Mouse (Mus musculus): ENCODE measurements around the gene Syt16. TPM values are rescaled to one million over a fixed set of nuclear protein-coding genes. Genes with fewer than 3 reads are reported as not detected.

The Syt16 gene
- total and polyA plus RNA-seq, 2 experiments from 2014 or later: 67.6 to 90.9 TPM

GRCm38 (mm10) chr12:74171257-74171656 lies 173.8 kb downstream of the Syt16 start:
- TF ChIP-seq CTCF (IDR thresholded peaks at IDR 0.05; ENCODE audit: low read depth): no peak
- Histone ChIP-seq H3K4me2 (ENCODE audit: low read depth, low read length) (no peak overlapping the region), H3K36me3 (ENCODE audit: insufficient read depth, low read length) (no peaks in the 10 kb centered on the region), H3K4me3 (ENCODE audit: low read length) (no peak overlapping the region), H3K9me3 (ENCODE audit: low read length) (no peaks in the 10 kb centered on the region), H3K4me1 (ENCODE audit: insufficient read depth, low read length) (no peaks in the 10 kb centered on the region; the same call in 1 of the 2 replicates), H3K27ac (no peak overlapping the region), H3K9ac (replicated peaks; ENCODE audit: low read length) (no peak overlapping the region), H3K27me3 (ENCODE audit: insufficient read depth, low read length) (no peaks in the 10 kb centered on the region)
- no peak for ATAC-seq
- WGBS: 37% methylated on average over 1 of the region's 1 CpGs
- DNase-seq (ENCODE audit: low spot score): no peak

GRCm38 (mm10) chr12:74173902-74174301 lies 176.4 kb downstream of the Syt16 start:
- no peaks in the 10 kb centered on the region for H3K36me3 ChIP-seq (ENCODE audit: insufficient read depth, low read length)
- DNase-seq (ENCODE audit: low spot score): peak; percentile 60
- H3K4me1 ChIP-seq (ENCODE audit: insufficient read depth, low read length): no peaks in the 10 kb centered on the region; the same call in 1 of the 2 replicates
- no peak overlapping the region for H3K9ac ChIP-seq (replicated peaks; ENCODE audit: low read length)
- no peak for ATAC-seq
- H3K4me3 ChIP-seq (ENCODE audit: low read length): no peak overlapping the region
- WGBS: 14% methylated on average over 3 of the region's 3 CpGs
- no peak overlapping the region for H3K27ac ChIP-seq
- H3K9me3 ChIP-seq (ENCODE audit: low read length): no peaks in the 10 kb centered on the region
- no peaks in the 10 kb centered on the region for H3K27me3 ChIP-seq (ENCODE audit: insufficient read depth, low read length)
- no peak for TF ChIP-seq CTCF (IDR thresholded peaks at IDR 0.05; ENCODE audit: low read depth)
- H3K4me2 ChIP-seq (ENCODE audit: low read depth, low read length): no peak overlapping the region

- Histone ChIP-seq H3K36me3 (ENCODE audit: insufficient read depth, low read length) (no peaks in the 10 kb centered on the region), H3K4me1 (ENCODE audit: insufficient read depth, low read length) (no peaks in the 10 kb centered on the region), H3K4me2 (ENCODE audit: low read depth, low read length) (no peak overlapping the region), H3K27me3 (ENCODE audit: insufficient read depth, low read length) (no peaks in the 10 kb centered on the region), H3K4me3 (ENCODE audit: low read length) (no peak overlapping the region), H3K9ac (replicated peaks; ENCODE audit: low read length) (no peak overlapping the region), H3K27ac (no peak overlapping the region), H3K9me3 (ENCODE audit: low read length) (no peaks in the 10 kb centered on the region)
- ATAC-seq (no peak), DNase-seq (ENCODE audit: low spot score) (no peak)
- peak; percentile 28; the same call in 1 of the 2 replicates for TF ChIP-seq CTCF (IDR thresholded peaks at IDR 0.05; ENCODE audit: low read depth)
- 79% methylated on average over 17 of the region's 17 CpGs for WGBS
These were observed 187.1 kb downstream of the Syt16 start for GRCm38 (mm10) chr12:74184596-74184995.

- DNase-seq (ENCODE audit: low spot score) (no peak), ATAC-seq (no peak)
- Histone ChIP-seq H3K36me3 (ENCODE audit: insufficient read depth, low read length) (no peaks in the 10 kb centered on the region), H3K9ac (replicated peaks; ENCODE audit: low read length) (no peak overlapping the region), H3K4me1 (ENCODE audit: insufficient read depth, low read length) (no peaks in the 10 kb centered on the region), H3K27ac (no peak overlapping the region), H3K27me3 (ENCODE audit: insufficient read depth, low read length) (no peaks in the 10 kb centered on the region), H3K4me3 (ENCODE audit: low read length) (no peak overlapping the region), H3K4me2 (ENCODE audit: low read depth, low read length) (no peak overlapping the region), H3K9me3 (ENCODE audit: low read length) (no peaks in the 10 kb centered on the region)
- TF ChIP-seq CTCF (IDR thresholded peaks at IDR 0.05; ENCODE audit: low read depth): no peak
- WGBS: 75% methylated on average over 11 of the region's 11 CpGs
These were observed 190.9 kb downstream of the Syt16 start for GRCm38 (mm10) chr12:74188243-74188785.

- no peak overlapping the region for H3K4me2 ChIP-seq (ENCODE audit: low read depth, low read length)
- H3K27me3 ChIP-seq (ENCODE audit: insufficient read depth, low read length): no peaks in the 10 kb centered on the region
- peak; percentile 23 for DNase-seq (ENCODE audit: low spot score)
- 0 out of 2 replicates have a peak, but pooled peaks have one; percentile 38 for ATAC-seq
- H3K4me1 ChIP-seq (ENCODE audit: insufficient read depth, low read length): no peaks in the 10 kb centered on the region
- TF ChIP-seq CTCF (IDR thresholded peaks at IDR 0.05; ENCODE audit: low read depth): no peak
- no peaks in the 10 kb centered on the region for H3K9me3 ChIP-seq (ENCODE audit: low read length)
- no peak overlapping the region for H3K9ac ChIP-seq (replicated peaks; ENCODE audit: low read length)
- no peak overlapping the region for H3K27ac ChIP-seq
- WGBS: 40% methylated on average over 7 of the region's 7 CpGs
- no peak overlapping the region for H3K4me3 ChIP-seq (ENCODE audit: low read length)
- no peaks in the 10 kb centered on the region for H3K36me3 ChIP-seq (ENCODE audit: insufficient read depth, low read length)
These were observed 191.4 kb downstream of the Syt16 start for GRCm38 (mm10) chr12:74188815-74189214.

GRCm38 (mm10) chr12:74189840-74190239 lies 192.4 kb downstream of the Syt16 start:
- TF ChIP-seq CTCF (IDR thresholded peaks at IDR 0.05; ENCODE audit: low read depth): no peak
- H3K36me3 ChIP-seq (ENCODE audit: insufficient read depth, low read length): no peaks in the 10 kb centered on the region
- no peak overlapping the region for H3K4me3 ChIP-seq (ENCODE audit: low read length)
- DNase-seq (ENCODE audit: low spot score): no peak
- ATAC-seq: no peak
- no peaks in the 10 kb centered on the region for H3K27me3 ChIP-seq (ENCODE audit: insufficient read depth, low read length)
- 76% methylated on average over 4 of the region's 4 CpGs for WGBS
- no peaks in the 10 kb centered on the region for H3K4me1 ChIP-seq (ENCODE audit: insufficient read depth, low read length)
- H3K9me3 ChIP-seq (ENCODE audit: low read length): no peaks in the 10 kb centered on the region
- H3K27ac ChIP-seq: no peak overlapping the region
- H3K9ac ChIP-seq (replicated peaks; ENCODE audit: low read length): no peak overlapping the region
- H3K4me2 ChIP-seq (ENCODE audit: low read depth, low read length): no peak overlapping the region

- no peaks in the 10 kb centered on the region for H3K9me3 ChIP-seq (ENCODE audit: low read length)
- no peak overlapping the region for H3K9ac ChIP-seq (replicated peaks; ENCODE audit: low read length)
- no peak overlapping the region for H3K4me2 ChIP-seq (ENCODE audit: low read depth, low read length)
- no peaks in the 10 kb centered on the region for H3K27me3 ChIP-seq (ENCODE audit: insufficient read depth, low read length)
- no peak overlapping the region for H3K4me3 ChIP-seq (ENCODE audit: low read length)
- TF ChIP-seq CTCF (IDR thresholded peaks at IDR 0.05; ENCODE audit: low read depth): no peak
- WGBS: 87% methylated on average over 5 of the region's 5 CpGs
- no peaks in the 10 kb centered on the region for H3K36me3 ChIP-seq (ENCODE audit: insufficient read depth, low read length)
- DNase-seq (ENCODE audit: low spot score) (no peak), ATAC-seq (no peak)
- H3K27ac ChIP-seq: no peak overlapping the region
- no peaks in the 10 kb centered on the region for H3K4me1 ChIP-seq (ENCODE audit: insufficient read depth, low read length)
These were observed 192.8 kb downstream of the Syt16 start for GRCm38 (mm10) chr12:74190297-74190696.

All from hindbrain, postnatal 0 days (tissue).